Mouse (Mus musculus) neutrophil, adult 5-6 weeks (primary cell): ENCODE measurements around the gene Mfap3l. TPM values are rescaled to one million over a fixed set of nuclear protein-coding genes. Genes with fewer than 3 reads are reported as not detected.

Experiments
- total RNA-seq: library from RNA; stranded (forward); fragments of 200-1000 nt; gene quantifications from 2 replicates; pipeline ENCODE4 v1.2.3, GENCODE M21; 2017

The Mfap3l gene
- total RNA-seq, 1 experiment from 2014 or later = 2.6 TPM

Other genes starting within 250 kb of the Mfap3l start
- not detected in 2 replicates for gene Gm10283, start 129.6 kb upstream of the Mfap3l start, total RNA-seq
- not detected in 2 replicates for gene Aadat, start 126.9 kb upstream of the Mfap3l start, total RNA-seq